Mouse (Mus musculus): ENCODE data around the gene Uap1l1. TPM values are rescaled to one million over a fixed set of nuclear protein-coding genes. Genes with fewer than 3 reads are reported as not detected.

The Uap1l1 gene
- 0.41 TPM for polyA plus RNA-seq (2014; fragmentation: Illumina TruSeq; extraction: RNeasy Lipid Tissue Mini Kit (QIAGEN cat#74804); ENCODE audit: low read depth, low replicate concordance)

GRCm38 (mm10) chr2:25365091-25365761, at the start of gene Uap1l1:
TSS of gene Uap1l1 (minus strand) at chr2:25365682.

GRCm38 (mm10) chr2:25399051-25399450, 33.6 kb upstream of the Uap1l1 start, which contains the start of gene Npdc1:
TSS of gene Npdc1 (plus strand) at chr2:25399351.

GRCm38 (mm10) chr2:25395721-25396596, 30.5 kb upstream of the Uap1l1 start, which contains the start of gene Entpd2:
TSS of gene Entpd2 (plus strand) at chr2:25395874.

GRCm38 (mm10) chr2:25371764-25372643, 6.5 kb upstream of the Uap1l1 start, which contains the start of gene Sapcd2:
TSS of gene Sapcd2 (plus strand) at chr2:25372321.

GRCm38 (mm10) chr2:25356208-25357079, 9.0 kb downstream of the Uap1l1 start, which contains the start of gene Dpp7:
TSS of gene Dpp7 (minus strand) at chr2:25356359.

GRCm38 (mm10) chr2:25332286-25333160, 33.0 kb downstream of the Uap1l1 start, which contains the start of gene Man1b1:
TSS of gene Man1b1 (plus strand) at chr2:25332338.

GRCm38 (mm10) chr2:25318971-25319773, 46.3 kb downstream of the Uap1l1 start, which contains the start of gene Grin1:
TSS of gene Grin1 (minus strand) at chr2:25319187.

Other genes with a start within 250 kb of the Uap1l1 start
- 3.8 TPM for gene Nrarp, start 184.9 kb downstream of the Uap1l1 start, polyA plus RNA-seq (2014; fragmentation: Illumina TruSeq; extraction: RNeasy Lipid Tissue Mini Kit (QIAGEN cat#74804); ENCODE audit: low read depth, low replicate concordance)
- gene Tor4a, start 168.8 kb downstream of the Uap1l1 start, polyA plus RNA-seq (2014; fragmentation: Illumina TruSeq; extraction: RNeasy Lipid Tissue Mini Kit (QIAGEN cat#74804); ENCODE audit: low read depth, low replicate concordance): 5.8 TPM
- 6.9 TPM for gene Nelfb, start 154.2 kb downstream of the Uap1l1 start, polyA plus RNA-seq (2014; fragmentation: Illumina TruSeq; extraction: RNeasy Lipid Tissue Mini Kit (QIAGEN cat#74804); ENCODE audit: low read depth, low replicate concordance)
- not detected for gene Stpg3, start 151.0 kb downstream of the Uap1l1 start, polyA plus RNA-seq (2014; fragmentation: Illumina TruSeq; extraction: RNeasy Lipid Tissue Mini Kit (QIAGEN cat#74804); ENCODE audit: low read depth, low replicate concordance)
- not detected for gene Fam166a, start 146.9 kb downstream of the Uap1l1 start, polyA plus RNA-seq (2014; fragmentation: Illumina TruSeq; extraction: RNeasy Lipid Tissue Mini Kit (QIAGEN cat#74804); ENCODE audit: low read depth, low replicate concordance)
- 50.4 TPM for gene Tubb4b, start 141.0 kb downstream of the Uap1l1 start, polyA plus RNA-seq (2014; fragmentation: Illumina TruSeq; extraction: RNeasy Lipid Tissue Mini Kit (QIAGEN cat#74804); ENCODE audit: low read depth, low replicate concordance)
- not detected for gene Slc34a3, start 131.3 kb downstream of the Uap1l1 start, polyA plus RNA-seq (2014; fragmentation: Illumina TruSeq; extraction: RNeasy Lipid Tissue Mini Kit (QIAGEN cat#74804); ENCODE audit: low read depth, low replicate concordance)
- gene Rnf224, start 128.9 kb downstream of the Uap1l1 start, polyA plus RNA-seq (2014; fragmentation: Illumina TruSeq; extraction: RNeasy Lipid Tissue Mini Kit (QIAGEN cat#74804); ENCODE audit: low read depth, low replicate concordance): not detected
- gene Rnf208, start 123.4 kb downstream of the Uap1l1 start, polyA plus RNA-seq (2014; fragmentation: Illumina TruSeq; extraction: RNeasy Lipid Tissue Mini Kit (QIAGEN cat#74804); ENCODE audit: low read depth, low replicate concordance): not detected
- not detected for gene Cysrt1, start 123.2 kb downstream of the Uap1l1 start, polyA plus RNA-seq (2014; fragmentation: Illumina TruSeq; extraction: RNeasy Lipid Tissue Mini Kit (QIAGEN cat#74804); ENCODE audit: low read depth, low replicate concordance)
- gene AL732309.1, start 118.8 kb downstream of the Uap1l1 start, polyA plus RNA-seq (2014; fragmentation: Illumina TruSeq; extraction: RNeasy Lipid Tissue Mini Kit (QIAGEN cat#74804); ENCODE audit: low read depth, low replicate concordance): 0.93 TPM
- not detected for gene Tmem203, start 110.2 kb downstream of the Uap1l1 start, polyA plus RNA-seq (2014; fragmentation: Illumina TruSeq; extraction: RNeasy Lipid Tissue Mini Kit (QIAGEN cat#74804); ENCODE audit: low read depth, low replicate concordance)
- 0.52 TPM for gene Tprn, start 103.1 kb downstream of the Uap1l1 start, polyA plus RNA-seq (2014; fragmentation: Illumina TruSeq; extraction: RNeasy Lipid Tissue Mini Kit (QIAGEN cat#74804); ENCODE audit: low read depth, low replicate concordance)
- 2.9 TPM for gene Ssna1, start 93.2 kb downstream of the Uap1l1 start, polyA plus RNA-seq (2014; fragmentation: Illumina TruSeq; extraction: RNeasy Lipid Tissue Mini Kit (QIAGEN cat#74804); ENCODE audit: low read depth, low replicate concordance)
- gene Anapc2, start 93.2 kb downstream of the Uap1l1 start, polyA plus RNA-seq (2014; fragmentation: Illumina TruSeq; extraction: RNeasy Lipid Tissue Mini Kit (QIAGEN cat#74804); ENCODE audit: low read depth, low replicate concordance): 6.7 TPM
- gene Tmem210, start 77.5 kb downstream of the Uap1l1 start, polyA plus RNA-seq (2014; fragmentation: Illumina TruSeq; extraction: RNeasy Lipid Tissue Mini Kit (QIAGEN cat#74804); ENCODE audit: low read depth, low replicate concordance): not detected
- not detected for gene Lrrc26, start 75.8 kb downstream of the Uap1l1 start, polyA plus RNA-seq (2014; fragmentation: Illumina TruSeq; extraction: RNeasy Lipid Tissue Mini Kit (QIAGEN cat#74804); ENCODE audit: low read depth, low replicate concordance)
- gene Grin1, start 46.5 kb downstream of the Uap1l1 start, polyA plus RNA-seq (2014; fragmentation: Illumina TruSeq; extraction: RNeasy Lipid Tissue Mini Kit (QIAGEN cat#74804); ENCODE audit: low read depth, low replicate concordance): 2.7 TPM
- 23.9 TPM for gene Man1b1, start 33.3 kb downstream of the Uap1l1 start, polyA plus RNA-seq (2014; fragmentation: Illumina TruSeq; extraction: RNeasy Lipid Tissue Mini Kit (QIAGEN cat#74804); ENCODE audit: low read depth, low replicate concordance)
- 15.1 TPM for gene Dpp7, start 9.3 kb downstream of the Uap1l1 start, polyA plus RNA-seq (2014; fragmentation: Illumina TruSeq; extraction: RNeasy Lipid Tissue Mini Kit (QIAGEN cat#74804); ENCODE audit: low read depth, low replicate concordance)
- not detected for gene Sapcd2, start 6.6 kb upstream of the Uap1l1 start, polyA plus RNA-seq (2014; fragmentation: Illumina TruSeq; extraction: RNeasy Lipid Tissue Mini Kit (QIAGEN cat#74804); ENCODE audit: low read depth, low replicate concordance)
- 1.6 TPM for gene Entpd2, start 30.2 kb upstream of the Uap1l1 start, polyA plus RNA-seq (2014; fragmentation: Illumina TruSeq; extraction: RNeasy Lipid Tissue Mini Kit (QIAGEN cat#74804); ENCODE audit: low read depth, low replicate concordance)
- gene Npdc1, start 33.7 kb upstream of the Uap1l1 start, polyA plus RNA-seq (2014; fragmentation: Illumina TruSeq; extraction: RNeasy Lipid Tissue Mini Kit (QIAGEN cat#74804); ENCODE audit: low read depth, low replicate concordance): 16.0 TPM
- not detected for gene Fut7, start 57.6 kb upstream of the Uap1l1 start, polyA plus RNA-seq (2014; fragmentation: Illumina TruSeq; extraction: RNeasy Lipid Tissue Mini Kit (QIAGEN cat#74804); ENCODE audit: low read depth, low replicate concordance)
- gene Abca2, start 63.0 kb upstream of the Uap1l1 start, polyA plus RNA-seq (2014; fragmentation: Illumina TruSeq; extraction: RNeasy Lipid Tissue Mini Kit (QIAGEN cat#74804); ENCODE audit: low read depth, low replicate concordance): 1.9 TPM
- gene Clic3, start 91.2 kb upstream of the Uap1l1 start, polyA plus RNA-seq (2014; fragmentation: Illumina TruSeq; extraction: RNeasy Lipid Tissue Mini Kit (QIAGEN cat#74804); ENCODE audit: low read depth, low replicate concordance): not detected
- 1.5 TPM for gene Paxx, start 95.4 kb upstream of the Uap1l1 start, polyA plus RNA-seq (2014; fragmentation: Illumina TruSeq; extraction: RNeasy Lipid Tissue Mini Kit (QIAGEN cat#74804); ENCODE audit: low read depth, low replicate concordance)
- not detected for gene Ptgds, start 104.4 kb upstream of the Uap1l1 start, polyA plus RNA-seq (2014; fragmentation: Illumina TruSeq; extraction: RNeasy Lipid Tissue Mini Kit (QIAGEN cat#74804); ENCODE audit: low read depth, low replicate concordance)
- not detected for gene Lcn12, start 128.2 kb upstream of the Uap1l1 start, polyA plus RNA-seq (2014; fragmentation: Illumina TruSeq; extraction: RNeasy Lipid Tissue Mini Kit (QIAGEN cat#74804); ENCODE audit: low read depth, low replicate concordance)
- gene Fbxw5, start 135.1 kb upstream of the Uap1l1 start, polyA plus RNA-seq (2014; fragmentation: Illumina TruSeq; extraction: RNeasy Lipid Tissue Mini Kit (QIAGEN cat#74804); ENCODE audit: low read depth, low replicate concordance): 1.3 TPM
- gene C8g, start 136.0 kb upstream of the Uap1l1 start, polyA plus RNA-seq (2014; fragmentation: Illumina TruSeq; extraction: RNeasy Lipid Tissue Mini Kit (QIAGEN cat#74804); ENCODE audit: low read depth, low replicate concordance): not detected
- gene Traf2, start 181.3 kb upstream of the Uap1l1 start, polyA plus RNA-seq (2014; fragmentation: Illumina TruSeq; extraction: RNeasy Lipid Tissue Mini Kit (QIAGEN cat#74804); ENCODE audit: low read depth, low replicate concordance): 1.6 TPM
- gene Edf1, start 192.2 kb upstream of the Uap1l1 start, polyA plus RNA-seq (2014; fragmentation: Illumina TruSeq; extraction: RNeasy Lipid Tissue Mini Kit (QIAGEN cat#74804); ENCODE audit: low read depth, low replicate concordance): 3.3 TPM
- 1.6 TPM for gene Mamdc4, start 209.2 kb upstream of the Uap1l1 start, polyA plus RNA-seq (2014; fragmentation: Illumina TruSeq; extraction: RNeasy Lipid Tissue Mini Kit (QIAGEN cat#74804); ENCODE audit: low read depth, low replicate concordance)
- not detected for gene Phpt1, start 209.5 kb upstream of the Uap1l1 start, polyA plus RNA-seq (2014; fragmentation: Illumina TruSeq; extraction: RNeasy Lipid Tissue Mini Kit (QIAGEN cat#74804); ENCODE audit: low read depth, low replicate concordance)
- gene Ajm1, start 216.1 kb upstream of the Uap1l1 start, polyA plus RNA-seq (2014; fragmentation: Illumina TruSeq; extraction: RNeasy Lipid Tissue Mini Kit (QIAGEN cat#74804); ENCODE audit: low read depth, low replicate concordance): not detected
- gene Rabl6, start 242.8 kb upstream of the Uap1l1 start, polyA plus RNA-seq (2014; fragmentation: Illumina TruSeq; extraction: RNeasy Lipid Tissue Mini Kit (QIAGEN cat#74804); ENCODE audit: low read depth, low replicate concordance): 68.8 TPM

Measured in adrenal gland, adult 10 weeks (tissue).